Mouse (Mus musculus) inflammation-experienced regulatory T-cells, adult 6 months (primary cell): ENCODE data around the gene Rnh1. TPM values are rescaled to one million over a fixed set of nuclear protein-coding genes. Genes with fewer than 3 reads are reported as not detected.

Experiments used
- ATAC-seq: one replicate; pipeline ENCODE4 v1.8.0; 2017
- polyA plus RNA-seq, 3 experiments: library from polyadenylated mRNA; unstranded; fragments of 100-300 nt; shearing (Covaris generic); gene quantifications; one replicate each; pipeline ENCODE4 v1.2.1; 2017

The Rnh1 gene
- polyA plus RNA-seq, 3 experiments from 2014 or later: 135 to 147 (median 143) TPM

DNA sequence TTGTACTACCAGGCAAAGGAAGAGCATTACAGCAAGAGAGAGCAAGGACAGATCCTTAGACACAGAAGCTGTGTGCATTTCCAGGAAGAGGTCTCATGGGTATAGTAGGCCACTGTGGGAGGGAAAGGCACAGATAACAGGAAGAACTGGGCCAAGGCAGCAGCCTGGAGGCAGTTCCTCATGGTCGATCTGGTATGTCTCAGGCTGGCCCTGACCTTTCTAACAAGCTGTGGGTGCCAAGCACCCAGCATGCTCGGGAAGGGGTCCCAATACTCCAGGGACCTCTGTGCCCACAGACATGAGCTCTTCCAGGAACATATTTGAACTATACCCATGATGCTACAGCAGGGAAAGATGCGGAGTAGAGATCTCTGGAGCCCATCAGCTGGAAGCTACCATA lies 31.9 kb upstream of the Rnh1 start:
- ATAC-seq: no peak

DNA sequence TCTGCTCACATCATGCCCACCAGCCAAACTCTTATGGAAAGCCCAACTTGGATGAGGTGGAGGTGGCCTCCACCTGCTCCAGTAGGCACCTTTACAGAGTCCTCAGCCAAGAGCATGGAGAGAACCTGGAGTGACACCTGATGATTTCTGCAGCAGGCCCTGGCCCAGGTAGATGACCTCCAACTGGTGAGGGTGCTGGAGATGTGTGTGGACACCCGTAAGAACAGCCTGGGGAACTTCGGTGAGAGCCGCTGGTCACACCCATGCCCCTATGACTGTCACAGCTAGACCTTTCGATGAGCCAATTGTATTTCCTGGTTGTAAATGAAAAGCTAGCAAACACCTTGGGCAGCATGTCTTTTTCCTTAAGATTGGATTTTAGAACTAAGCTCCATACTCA lies 25.5 kb upstream of the Rnh1 start:
- ATAC-seq: no peak

DNA sequence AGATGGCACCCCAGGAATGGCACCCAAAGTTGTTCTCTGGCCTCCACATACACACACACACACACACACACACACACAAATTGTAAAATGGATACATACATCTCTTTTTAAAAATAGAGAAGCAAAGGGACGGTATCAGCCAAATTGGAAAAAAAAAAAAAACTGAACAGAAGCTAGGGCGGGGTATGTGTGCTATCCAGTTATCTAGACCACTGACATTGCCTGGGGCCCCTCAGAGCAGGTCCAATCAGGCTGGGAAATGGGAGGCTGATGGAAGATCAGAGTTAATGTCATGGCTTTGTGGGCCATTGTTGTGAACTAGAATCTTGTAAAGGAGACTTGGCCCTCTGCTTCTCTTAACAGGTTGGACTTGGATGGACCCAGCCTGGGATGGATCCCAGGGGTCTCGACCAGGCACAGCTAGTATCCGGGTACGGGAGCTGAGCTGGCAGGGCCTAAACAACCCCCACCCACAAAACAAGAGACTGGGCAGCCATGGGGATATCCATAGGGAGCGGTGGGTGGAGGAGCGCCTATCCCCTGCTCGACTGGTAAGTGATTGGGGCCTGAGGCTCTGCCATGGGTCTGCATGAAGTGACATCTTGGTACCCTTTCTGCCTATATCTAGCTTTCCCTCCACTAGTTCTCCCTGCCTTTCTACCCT lies 24.1 kb upstream of the Rnh1 start:
- no peak for ATAC-seq

DNA sequence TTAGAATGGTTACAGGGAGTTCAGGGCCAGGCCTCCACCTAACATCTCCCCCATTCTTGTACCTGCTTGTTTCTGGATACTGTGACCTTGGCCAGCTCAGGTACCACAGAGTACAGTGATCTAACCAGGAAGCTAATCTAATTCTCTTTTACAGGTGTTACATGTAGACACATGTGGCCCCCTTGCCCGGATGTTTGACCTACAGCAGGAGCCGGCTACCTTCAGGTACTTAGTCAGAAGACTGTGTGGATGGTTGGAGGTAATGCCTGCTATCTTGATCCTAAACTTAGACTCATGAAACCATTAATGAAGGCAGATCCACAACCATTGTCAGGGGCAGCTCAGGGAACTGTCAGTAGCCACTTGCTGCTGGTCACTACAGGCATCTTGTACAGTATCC lies 23.1 kb upstream of the Rnh1 start:
- no peak for ATAC-seq

DNA sequence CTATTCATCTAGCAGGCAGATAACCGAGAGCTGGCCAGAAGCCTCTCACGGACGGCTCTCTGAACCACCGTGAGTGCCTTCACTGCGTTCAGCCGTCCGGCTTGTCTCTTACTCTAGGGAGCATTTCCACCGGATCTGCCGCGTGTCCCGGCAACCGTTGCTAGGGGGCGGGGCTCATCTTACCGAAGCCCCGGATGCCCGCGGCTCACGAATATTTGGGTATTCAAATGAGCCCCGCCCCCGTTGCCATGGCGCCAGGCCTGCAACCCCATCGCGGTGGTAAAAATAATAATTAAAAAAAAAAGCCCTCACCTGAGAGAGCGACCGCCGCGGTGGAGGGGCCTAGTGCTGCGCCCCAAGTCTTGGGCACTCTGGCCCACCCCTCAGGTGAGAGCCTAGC lies 22.2 kb upstream of the Rnh1 start:
- peak; percentile 67 for ATAC-seq

DNA sequence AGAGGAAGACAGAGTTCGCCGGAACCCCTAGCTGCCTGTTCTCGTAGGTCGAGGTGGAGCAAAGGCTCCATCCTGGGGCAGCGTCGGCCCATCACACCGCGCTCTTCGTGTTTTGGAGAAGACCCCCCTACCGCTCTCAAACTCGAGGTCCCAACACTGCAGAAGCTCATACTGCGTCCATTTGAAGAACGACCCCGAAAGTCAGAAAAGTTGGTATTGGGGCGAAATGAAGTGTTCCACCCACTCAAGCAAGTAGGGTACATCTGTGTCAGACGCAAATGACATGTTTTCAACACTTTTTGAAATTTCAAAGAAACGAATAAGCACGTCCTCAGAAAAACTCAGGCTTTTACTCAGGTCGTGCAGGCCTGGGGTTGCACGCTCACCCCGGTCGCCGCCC lies 21.8 kb upstream of the Rnh1 start:
- ATAC-seq: no peak

DNA sequence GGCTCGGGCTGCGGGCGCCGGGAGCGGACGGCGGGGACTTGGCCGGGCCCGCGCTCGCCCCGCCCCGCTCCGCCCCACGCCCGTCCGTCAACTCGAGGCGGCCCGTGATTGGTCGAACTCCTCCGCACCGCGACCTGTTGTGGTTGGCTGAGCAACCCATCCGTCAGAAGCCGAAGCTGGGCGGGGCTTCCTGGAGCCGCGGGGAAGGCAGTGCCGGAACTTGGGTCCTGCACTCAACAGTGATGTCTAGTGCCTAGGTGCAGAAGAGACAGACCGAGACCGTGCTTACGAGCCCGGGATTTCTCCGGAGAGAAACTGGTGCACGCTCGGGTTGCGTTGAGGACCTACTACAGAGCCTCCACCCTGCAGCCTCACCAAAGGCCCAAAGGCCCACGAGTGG lies 21.3 kb upstream of the Rnh1 start, which contains the start of the genes Hras and Lrrc56:
Gene Hras, minus strand, starts transcription at position 58 of the 400 bp plus-strand sequence.
Gene Lrrc56, plus strand, starts transcription at position 210 of the 400 bp plus-strand sequence.
- peak; percentile 97 for ATAC-seq

DNA sequence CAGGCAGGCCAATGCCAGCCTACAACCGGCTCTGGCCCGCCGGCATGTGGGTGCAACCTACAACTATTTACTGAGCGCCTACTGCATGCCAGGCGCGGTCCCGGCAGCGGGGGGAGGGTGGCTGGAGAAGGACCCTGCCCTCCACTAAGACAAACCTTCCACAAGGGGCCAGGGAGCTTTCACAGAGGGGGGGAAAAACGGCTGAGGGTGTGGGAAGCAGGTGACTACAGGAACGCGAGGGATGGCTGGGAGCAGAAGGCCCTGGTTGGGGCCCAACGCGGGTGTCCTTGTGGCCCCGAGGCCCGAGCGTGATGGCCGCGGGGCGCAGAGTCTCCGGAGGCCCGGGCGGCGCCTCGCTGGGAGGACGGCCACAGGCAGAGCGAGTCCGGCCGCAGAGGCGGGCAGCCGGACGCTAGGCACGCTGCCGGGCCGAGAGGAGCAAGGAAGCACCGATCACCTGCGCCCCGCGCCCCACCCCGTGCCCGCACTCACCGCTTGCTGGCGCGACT lies 20.7 kb upstream of the Rnh1 start:
- no peak for ATAC-seq

DNA sequence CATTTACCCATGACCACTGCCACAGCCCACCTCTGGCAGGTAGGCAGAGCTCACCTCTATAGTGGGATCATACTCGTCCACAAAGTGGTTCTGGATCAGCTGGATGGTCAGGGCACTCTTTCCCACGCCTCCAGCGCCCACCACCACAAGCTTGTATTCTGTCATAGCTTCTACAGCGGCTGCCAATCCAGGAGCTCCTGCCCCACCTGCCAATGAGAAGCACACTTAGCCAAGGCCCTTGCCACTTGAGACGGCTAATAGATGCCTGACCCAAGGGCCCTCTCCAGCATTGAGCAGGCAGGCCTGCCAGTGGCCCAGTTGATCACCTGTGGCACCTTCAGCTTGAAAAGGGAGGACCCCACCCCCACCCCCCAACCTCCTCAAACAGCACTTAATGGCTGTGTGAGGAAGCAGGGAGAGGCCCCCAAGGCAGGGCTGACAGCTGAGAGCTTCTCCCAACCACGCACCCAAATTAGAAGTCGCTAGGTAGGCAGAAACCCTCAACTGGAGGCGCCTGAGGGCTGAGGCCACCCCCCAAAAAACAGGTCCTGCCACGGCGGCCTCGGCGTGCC lies 20.2 kb upstream of the Rnh1 start:
- ATAC-seq: no peak

- ATAC-seq: no peak
Observed at GRCm38 (mm10) chr7:141191796-141192685, 19.4 kb upstream of the Rnh1 start.

DNA sequence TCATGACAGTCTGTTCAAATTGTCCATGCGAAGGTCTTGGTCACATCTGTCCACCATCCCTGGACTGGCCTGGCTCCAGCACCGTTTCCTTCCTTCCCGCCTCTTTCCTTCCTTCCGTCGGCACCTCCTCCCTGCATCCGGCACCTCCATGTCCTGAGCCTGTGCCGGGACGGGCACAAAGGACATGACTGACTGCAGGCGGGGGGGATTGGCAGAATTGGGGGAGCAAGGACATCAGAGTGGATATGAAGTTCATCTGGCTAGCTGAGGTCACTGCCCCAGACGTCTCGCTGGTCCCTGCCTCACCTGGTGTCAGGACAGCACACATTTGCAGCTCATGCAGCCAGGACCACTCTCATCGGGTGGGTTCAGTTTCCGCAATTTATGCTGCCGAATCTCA lies 18.4 kb upstream of the Rnh1 start:
- ATAC-seq: no peak

DNA sequence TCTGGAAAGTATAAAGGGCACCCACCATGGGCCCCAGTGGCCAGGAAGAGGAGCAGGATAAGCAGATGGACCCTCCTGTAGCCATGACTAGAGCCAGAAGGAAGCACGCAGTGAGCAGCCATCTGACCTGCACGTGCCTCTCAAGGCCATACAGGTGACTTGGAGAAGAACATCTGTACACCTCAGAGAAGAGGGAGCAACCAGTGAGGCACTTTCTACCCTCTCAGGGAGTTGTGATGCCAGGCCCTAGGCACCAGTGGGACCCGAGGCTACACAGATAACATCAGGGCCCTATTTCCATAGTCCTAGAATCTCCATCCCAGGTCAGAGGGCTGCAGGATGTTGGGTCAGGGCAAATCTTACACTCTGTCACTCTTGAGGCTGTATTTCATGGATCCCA lies 17.6 kb upstream of the Rnh1 start:
- no peak for ATAC-seq

- ATAC-seq: no peak
Observed at GRCm38 (mm10) chr7:141188733-141189132, 16.1 kb upstream of the Rnh1 start.

GRCm38 (mm10) chr7:141188194-141188593 lies 15.5 kb upstream of the Rnh1 start:
- no peak for ATAC-seq

DNA sequence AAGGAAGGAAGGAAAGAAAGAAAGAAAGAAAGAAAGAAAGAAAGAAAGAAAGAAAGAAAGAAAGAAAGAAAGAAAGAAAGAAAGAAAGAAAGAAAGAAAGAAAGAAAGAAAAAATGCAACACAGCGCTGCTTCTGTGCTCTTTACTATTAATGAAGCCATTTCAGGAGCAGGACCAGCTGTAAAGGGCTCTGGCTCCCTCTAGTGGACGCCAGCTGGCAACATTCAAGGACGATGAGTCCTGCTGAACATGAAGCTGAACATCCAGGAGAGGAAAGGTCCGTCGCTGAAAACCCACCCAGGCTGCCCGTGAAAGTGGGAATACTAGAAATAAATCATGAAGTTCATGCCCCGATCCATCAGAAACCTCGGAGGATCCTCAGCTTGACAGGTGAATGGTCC lies 3.5 kb upstream of the Rnh1 start:
- ATAC-seq: peak; percentile 29

- no peak for ATAC-seq
Observed at GRCm38 (mm10) chr7:141175068-141175467, 2.4 kb upstream of the Rnh1 start.

GRCm38 (mm10) chr7:141173323-141173850 lies 730 bp upstream of the Rnh1 start:
- ATAC-seq: peak; percentile 34

- ATAC-seq: no peak
Observed at GRCm38 (mm10) chr7:141169866-141170265, 2.8 kb downstream of the Rnh1 start.

GRCm38 (mm10) chr7:141169300-141169699 lies 3.4 kb downstream of the Rnh1 start:
- no peak for ATAC-seq

DNA sequence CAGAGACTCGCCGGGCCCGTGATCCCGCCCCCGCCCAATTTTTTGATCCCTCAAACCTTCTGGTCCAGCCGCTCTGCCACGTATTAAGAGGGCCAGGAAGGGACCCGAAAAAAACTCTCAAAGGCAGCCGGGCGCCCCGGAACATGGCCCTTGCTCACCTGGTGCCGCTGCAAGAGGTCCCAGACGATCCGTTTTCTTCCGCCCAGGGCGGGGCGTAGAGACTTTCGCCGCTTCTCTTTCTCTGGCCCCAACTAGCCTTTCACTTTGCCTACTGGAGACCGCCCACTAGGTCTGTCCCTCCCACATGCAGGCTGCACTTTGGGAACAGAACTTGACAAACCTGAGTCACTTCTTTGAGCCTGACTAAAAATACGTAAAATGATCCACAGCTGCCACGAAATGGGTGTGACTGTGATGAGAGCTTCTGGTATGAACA lies 4.1 kb downstream of the Rnh1 start:
- ATAC-seq: peak; percentile 14

DNA sequence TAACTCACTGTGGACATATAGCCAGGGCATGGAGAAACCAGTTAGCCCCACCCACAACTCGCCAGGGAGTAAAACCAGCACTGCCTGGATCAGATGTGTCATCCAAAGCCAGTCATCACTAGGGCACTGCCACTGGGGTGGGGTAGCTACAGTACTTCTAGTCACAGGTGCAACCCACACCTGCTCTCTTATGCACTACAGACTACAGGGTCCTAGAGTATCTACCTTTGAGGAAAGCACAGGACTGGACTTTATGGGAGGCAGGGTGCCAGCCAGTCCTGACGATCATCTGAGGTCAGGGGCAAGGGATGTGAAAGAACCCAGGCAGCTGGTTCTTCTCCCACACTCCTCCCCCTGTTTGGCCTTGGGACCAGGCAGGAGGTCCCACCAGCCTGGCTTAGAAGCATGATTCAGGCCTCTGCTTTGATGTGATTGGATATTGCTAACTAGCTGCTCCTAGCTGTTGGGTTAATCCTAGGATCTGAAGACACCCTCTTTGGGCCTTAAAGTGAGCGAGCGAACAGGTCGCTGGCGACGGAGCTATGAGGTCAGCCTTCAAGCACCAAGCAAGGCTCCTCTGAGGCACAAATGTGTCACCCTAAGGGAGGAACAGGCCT lies 4.6 kb downstream of the Rnh1 start:
- ATAC-seq: no peak

DNA sequence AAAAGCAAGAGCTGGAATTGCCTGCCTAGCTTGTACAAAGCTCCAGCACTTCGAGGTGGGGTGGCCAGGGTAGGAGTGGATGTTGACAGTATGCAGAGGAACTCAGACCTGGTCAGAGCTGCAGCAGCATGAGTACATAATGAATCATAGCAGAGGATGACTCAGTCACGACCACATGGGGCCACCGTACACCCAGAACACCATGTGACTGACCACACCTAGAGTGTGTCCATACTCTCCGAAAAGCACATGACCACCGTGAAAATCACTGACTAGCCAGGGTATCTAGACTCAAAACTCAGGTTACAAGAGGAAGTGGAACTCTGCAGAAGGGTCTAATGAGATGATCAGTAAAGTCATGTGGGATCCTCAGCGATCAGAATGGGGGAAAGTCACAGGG lies 7.8 kb downstream of the Rnh1 start:
- ATAC-seq: no peak

GRCm38 (mm10) chr7:141164397-141164796 lies 8.3 kb downstream of the Rnh1 start:
- ATAC-seq: no peak
